Mouse (Mus musculus): Measurements from ENCODE around the gene Mrto4. TPM values are rescaled to one million over a fixed set of nuclear protein-coding genes. Genes with fewer than 3 reads are reported as not detected.

The Mrto4 gene
- polyA plus RNA-seq, 1 experiment from 2014 or later: 39.0 TPM

GRCm38 (mm10) chr4:139382231-139382630 is 29.9 kb upstream of the Mrto4 start:
- no peak overlapping the region for H3K4me3 ChIP-seq (ENCODE audit: low read depth, low read length)

GRCm38 (mm10) chr4:139381452-139381845 is 29.1 kb upstream of the Mrto4 start:
- ATAC-seq: no peak
- Histone ChIP-seq H3K9ac (ENCODE audit: low read depth, low read length) (peak overlapping the region; percentile 84), H3K27ac (ENCODE audit: low read depth, low read length) (no peak overlapping the region), H3K27me3 (replicated peaks; ENCODE audit: control insufficient read depth, insufficient read depth, low read length) (no peaks in the 10 kb centered on the region), H3K4me3 (ENCODE audit: low read depth, low read length) (peak overlapping the region; percentile 94), H3K4me1 (replicated peaks; ENCODE audit: control insufficient read depth, insufficient read depth, low read length) (no peaks in the 10 kb centered on the region), H3K36me3 (ENCODE audit: control insufficient read depth, insufficient read depth) (no peaks in the 10 kb centered on the region), H3K4me2 (replicated peaks; ENCODE audit: low read depth) (peak overlapping the region; percentile 90), H3K9me3 (ENCODE audit: control insufficient read depth) (no peaks in the 10 kb centered on the region)
- 28% methylated on average over 4 of the region's 4 CpGs for WGBS
- TF ChIP-seq CTCF (IDR thresholded peaks at IDR 0.05; ENCODE audit: low read depth): no peak

More at GRCm38 (mm10) chr4:139382231-139382630, 29.9 kb upstream of the Mrto4 start:
- Histone ChIP-seq H3K27ac (ENCODE audit: low read depth, low read length) (no peak overlapping the region), H3K4me1 (replicated peaks; ENCODE audit: control insufficient read depth, insufficient read depth, low read length) (0 out of 2 replicates have a peak, but pooled peaks cover 2% of the 10 kb centered on the region), H3K9me3 (ENCODE audit: control insufficient read depth) (no peaks in the 10 kb centered on the region), H3K4me2 (replicated peaks; ENCODE audit: low read depth) (peak overlapping the region; percentile 90), H3K27me3 (replicated peaks; ENCODE audit: control insufficient read depth, insufficient read depth, low read length) (no peaks in the 10 kb centered on the region), H3K36me3 (ENCODE audit: control insufficient read depth, insufficient read depth) (no peaks in the 10 kb centered on the region), H3K9ac (ENCODE audit: low read depth, low read length) (no peak overlapping the region)
- 45% methylated on average over 7 of the region's 7 CpGs for WGBS
- ATAC-seq: no peak
- no peak for TF ChIP-seq CTCF (IDR thresholded peaks at IDR 0.05; ENCODE audit: low read depth)

GRCm38 (mm10) chr4:139380775-139381451 is 28.5 kb upstream of the Mrto4 start:
- Histone ChIP-seq H3K4me1 (replicated peaks; ENCODE audit: control insufficient read depth, insufficient read depth, low read length) (no peaks in the 10 kb centered on the region), H3K4me2 (replicated peaks; ENCODE audit: low read depth) (peak overlapping the region; percentile 90), H3K27me3 (replicated peaks; ENCODE audit: control insufficient read depth, insufficient read depth, low read length) (no peaks in the 10 kb centered on the region), H3K9me3 (ENCODE audit: control insufficient read depth) (no peaks in the 10 kb centered on the region), H3K9ac (ENCODE audit: low read depth, low read length) (peak overlapping the region; percentile 84), H3K27ac (ENCODE audit: low read depth, low read length) (peak overlapping the region; percentile 91), H3K36me3 (ENCODE audit: control insufficient read depth, insufficient read depth) (peaks cover 4% of the 10 kb centered on the region; the same call in 1 of the 2 replicates), H3K4me3 (ENCODE audit: low read depth, low read length) (peak overlapping the region; percentile 94)
- no peak for TF ChIP-seq CTCF (IDR thresholded peaks at IDR 0.05; ENCODE audit: low read depth)
- under 1% methylated on average over 43 of the region's 44 CpGs for WGBS
- peak; percentile 52 for ATAC-seq

GRCm38 (mm10) chr4:139380207-139380748 is 27.9 kb upstream of the Mrto4 start:
- peak overlapping the region; percentile 90 for H3K4me2 ChIP-seq (replicated peaks; ENCODE audit: low read depth)
- peak overlapping the region; percentile 94 for H3K4me3 ChIP-seq (ENCODE audit: low read depth, low read length)
- H3K9me3 ChIP-seq (ENCODE audit: control insufficient read depth): no peaks in the 10 kb centered on the region
- no peaks in the 10 kb centered on the region for H3K4me1 ChIP-seq (replicated peaks; ENCODE audit: control insufficient read depth, insufficient read depth, low read length)
- peak overlapping the region; percentile 91 for H3K27ac ChIP-seq (ENCODE audit: low read depth, low read length)
- under 1% methylated on average over 54 of the region's 54 CpGs for WGBS
- H3K9ac ChIP-seq (ENCODE audit: low read depth, low read length): peak overlapping the region; percentile 84
- H3K27me3 ChIP-seq (replicated peaks; ENCODE audit: control insufficient read depth, insufficient read depth, low read length): no peaks in the 10 kb centered on the region
- peaks cover 10% of the 10 kb centered on the region for H3K36me3 ChIP-seq (ENCODE audit: control insufficient read depth, insufficient read depth)
- ATAC-seq: peak; percentile 96
- TF ChIP-seq CTCF (IDR thresholded peaks at IDR 0.05; ENCODE audit: low read depth): peak; percentile 38; the same call in 1 of the 2 replicates

GRCm38 (mm10) chr4:139379719-139380118 is 27.3 kb upstream of the Mrto4 start:
- Histone ChIP-seq H3K27ac (ENCODE audit: low read depth, low read length) (peak overlapping the region; percentile 66), H3K4me3 (ENCODE audit: low read depth, low read length) (peak overlapping the region; percentile 94), H3K9me3 (ENCODE audit: control insufficient read depth) (no peaks in the 10 kb centered on the region), H3K4me1 (replicated peaks; ENCODE audit: control insufficient read depth, insufficient read depth, low read length) (no peaks in the 10 kb centered on the region), H3K9ac (ENCODE audit: low read depth, low read length) (peak overlapping the region; percentile 84), H3K4me2 (replicated peaks; ENCODE audit: low read depth) (peak overlapping the region; percentile 77), H3K27me3 (replicated peaks; ENCODE audit: control insufficient read depth, insufficient read depth, low read length) (no peaks in the 10 kb centered on the region), H3K36me3 (ENCODE audit: control insufficient read depth, insufficient read depth) (peaks cover 15% of the 10 kb centered on the region)
- no peak for ATAC-seq
- WGBS: 8% methylated on average over 8 of the region's 8 CpGs
- TF ChIP-seq CTCF (IDR thresholded peaks at IDR 0.05; ENCODE audit: low read depth): no peak

- no peak for ATAC-seq
- H3K27ac ChIP-seq (ENCODE audit: low read depth, low read length): no peak overlapping the region
- H3K4me2 ChIP-seq (replicated peaks; ENCODE audit: low read depth): no peak overlapping the region
- H3K4me3 ChIP-seq (ENCODE audit: low read depth, low read length): no peak overlapping the region
- H3K27me3 ChIP-seq (replicated peaks; ENCODE audit: control insufficient read depth, insufficient read depth, low read length): no peaks in the 10 kb centered on the region
- H3K36me3 ChIP-seq (ENCODE audit: control insufficient read depth, insufficient read depth): peaks cover 73% of the 10 kb centered on the region
- no peak overlapping the region for H3K9ac ChIP-seq (ENCODE audit: low read depth, low read length)
- H3K4me1 ChIP-seq (replicated peaks; ENCODE audit: control insufficient read depth, insufficient read depth, low read length): no peaks in the 10 kb centered on the region
- no peak for TF ChIP-seq CTCF (IDR thresholded peaks at IDR 0.05; ENCODE audit: low read depth)
- 85% methylated on average over 10 of the region's 10 CpGs for WGBS
- H3K9me3 ChIP-seq (ENCODE audit: control insufficient read depth): no peaks in the 10 kb centered on the region
Measured at GRCm38 (mm10) chr4:139373531-139373930, 21.2 kb upstream of the Mrto4 start.

Measured in intestine, postnatal 0 days (tissue).